27 mouse cellular contexts compared by ENCODE assay signal in genomic region chr16:31568316-31568715, GRCm38 (mm10).
A peak's percentile ranks its signal among the peaks of the same experiment; 100 is the strongest.
DNase-seq lines count a peak whose midpoint lies in the region; ATAC-seq and TF ChIP-seq lines count a peak whose summit lies in the region.
"Had no signal": no experiment of that assay in that cellular context is flagged by ENCODE, and none has a peak within 500 bp of the region (broad histone marks: within the 10 kb centered on the region; RNA-seq: fewer than 3 reads in every experiment).

No protein-coding gene starts in this region.

- 85% methylated on average over 6 of the region's 6 CpGs for WGBS in heart, embryonic 10.5 days
- 89% methylated on average over 6 of the region's 6 CpGs for WGBS in hindbrain, embryonic 13.5 days

- H3K9me3 ChIP-seq in heart, embryonic 10.5 days = no peaks in the 10 kb centered on the region
- H3K9me3 ChIP-seq in hindbrain, embryonic 13.5 days = no peaks in the 10 kb centered on the region
- H3K9me3 ChIP-seq: embryonic facial prominence, embryonic 13.5 days; embryonic facial prominence, embryonic 15.5 days; forebrain, embryonic 10.5 days; forebrain, embryonic 13.5 days; G1E had no signal

- no peak overlapping the region for H3K27ac ChIP-seq in heart, embryonic 10.5 days
- no peak overlapping the region for H3K27ac ChIP-seq in hindbrain, embryonic 13.5 days
- H3K27ac ChIP-seq: embryonic facial prominence, embryonic 13.5 days; embryonic facial prominence, embryonic 15.5 days; forebrain, embryonic 10.5 days; forebrain, embryonic 13.5 days had no signal

- TF ChIP-seq POLR2A in myocyte (IDR thresholded peaks at IDR 0.05; ENCODE audit: insufficient read length, low read depth) = no peak

- no peak overlapping the region for H3K9ac ChIP-seq in hindbrain, embryonic 13.5 days
- H3K9ac ChIP-seq: embryonic facial prominence, embryonic 13.5 days; embryonic facial prominence, embryonic 15.5 days; forebrain, embryonic 13.5 days had no signal

- no peaks in the 10 kb centered on the region for H3K27me3 ChIP-seq in heart, embryonic 10.5 days (ENCODE audit: insufficient read depth, poor library complexity, severe bottlenecking)
- H3K27me3 ChIP-seq in myocyte (ENCODE audit: control insufficient read depth, insufficient read depth, insufficient read length) = no peaks in the 10 kb centered on the region
- H3K27me3 ChIP-seq in hindbrain, embryonic 13.5 days = no peaks in the 10 kb centered on the region
- H3K27me3 ChIP-seq: embryonic facial prominence, embryonic 13.5 days; embryonic facial prominence, embryonic 15.5 days; forebrain, embryonic 13.5 days; Patski had no signal

- no peaks in the 10 kb centered on the region for H3K4me1 ChIP-seq in heart, embryonic 10.5 days
- H3K4me1 ChIP-seq in hindbrain, embryonic 13.5 days (replicated peaks) = no peaks in the 10 kb centered on the region
- H3K4me1 ChIP-seq: embryonic facial prominence, embryonic 13.5 days; embryonic facial prominence, embryonic 15.5 days; forebrain, embryonic 10.5 days; forebrain, embryonic 13.5 days had no signal

- no peak overlapping the region for H3ac ChIP-seq in myocyte (ENCODE audit: control insufficient read depth, insufficient read length)

- H3K79me2 ChIP-seq in myocyte (ENCODE audit: control insufficient read depth, insufficient read depth) = no peaks in the 10 kb centered on the region

- H3K36me3 ChIP-seq in heart, embryonic 10.5 days = no peaks in the 10 kb centered on the region
- H3K36me3 ChIP-seq in myocyte (ENCODE audit: control insufficient read depth, insufficient read depth) = no peaks in the 10 kb centered on the region
- H3K36me3 ChIP-seq in hindbrain, embryonic 13.5 days = no peaks in the 10 kb centered on the region
- H3K36me3 ChIP-seq: embryonic facial prominence, embryonic 13.5 days; embryonic facial prominence, embryonic 15.5 days; forebrain, embryonic 10.5 days; G1E had no signal

- no peak overlapping the region for H3K4me3 ChIP-seq in heart, embryonic 10.5 days
- H3K4me3 ChIP-seq in myocyte = no peak overlapping the region
- no peak overlapping the region for H3K4me3 ChIP-seq in hindbrain, embryonic 13.5 days
- H3K4me3 ChIP-seq: embryonic facial prominence, embryonic 13.5 days; embryonic facial prominence, embryonic 15.5 days; erythroblast, embryonic 14.5 days; forebrain, embryonic 10.5 days; forebrain, embryonic 13.5 days had no signal

- peak overlapping the region; percentile 54 for H3K4me2 ChIP-seq in myocyte (ENCODE audit: low read depth)
- H3K4me2 ChIP-seq in hindbrain, embryonic 13.5 days = no peak overlapping the region
- H3K4me2 ChIP-seq: embryonic facial prominence, embryonic 13.5 days; embryonic facial prominence, embryonic 15.5 days; forebrain, embryonic 13.5 days had no signal

- DNase-seq in adrenal gland, adult 2 months = peak; percentile 25
- DNase-seq in adrenal gland, adult (ENCODE audit: inconsistent age in 2 of 2, low spot score in 1 of 2) = no peak
- DNase-seq in heart, embryonic 10.5 days (ENCODE audit: low spot score) = peak; percentile 66
- no peak for DNase-seq in heart, postnatal 36 days
- peak; percentile 60 for DNase-seq in NIH3T3 (ENCODE audit: low read depth)
- DNase-seq in right cerebral cortex, postnatal 25 days = no peak
- DNase-seq: adrenal gland, adult 8-10 months; adrenal gland, postnatal 14 days; B cell, adult 2 months; cerebellum, adult 11 months; cerebellum, adult 18-20 months; cerebellum, adult 8-10 months; cerebellum, adult 9-11 months; cerebellum, postnatal 14 days; cerebellum, postnatal 36 days; embryo, embryonic 11 days had no signal

- ATAC-seq in hindbrain, embryonic 13.5 days (ENCODE audit: low FRiP score) = no peak
- ATAC-seq: activated CD4-positive, CD25-positive, alpha-beta regulatory T cell, adult 4 months; forebrain, embryonic 13.5 days; forebrain, embryonic 16.5 days; Patski had no signal

- intact Hi-C loops in heart, postnatal 36 days (cut with DNase I) = no loop called here

TF ChIP-seq in myocyte, 11 proteins besides CTCF, POLR2A, EP300 and RAD21:
- TF ChIP-seq TCF3 (IDR thresholded peaks at IDR 0.05; ENCODE audit: insufficient read length, low read depth) (no peak), MAX (IDR thresholded peaks at IDR 0.05; ENCODE audit: low read depth) (no peak), SRF (IDR thresholded peaks at IDR 0.05; ENCODE audit: control insufficient read depth, insufficient read length, low read depth) (no peak), POLR2AphosphoS2 (IDR thresholded peaks at IDR 0.05; ENCODE audit: insufficient read length, low read depth) (no peak), TCF12 (IDR thresholded peaks at IDR 0.05; ENCODE audit: insufficient read depth, poor library complexity, severe bottlenecking) (no peak), E2F4 (IDR thresholded peaks at IDR 0.05; ENCODE audit: insufficient read depth) (no peak), CEBPB (IDR thresholded peaks at IDR 0.05; ENCODE audit: insufficient read depth, poor library complexity, severe bottlenecking) (no peak), REST (IDR thresholded peaks at IDR 0.05; ENCODE audit: insufficient read depth, insufficient read length) (no peak), MYOG (IDR thresholded peaks at IDR 0.05; ENCODE audit: control insufficient read depth in 1 of 3, insufficient read depth in 1 of 3, insufficient read length in 2 of 3, low read depth in 2 of 3) (no peak), MYOD1 (IDR thresholded peaks at IDR 0.05; ENCODE audit: control insufficient read depth in 1 of 3, insufficient read length in 2 of 3, low read depth in 2 of 3) (no peak), USF1 (IDR thresholded peaks at IDR 0.05; ENCODE audit: low read depth) (no peak)

Comparison
In these comparisons a context has a peak if more than half of its experiments do, and no peak if none do; other contexts are left out.
1. DNase-seq: peak in adrenal gland, adult 2 months (single experiment), heart, embryonic 10.5 days (single experiment) and NIH3T3 (single experiment); none in adrenal gland, adult (0 of 2), heart, postnatal 36 days (0 of 2) and right cerebral cortex, postnatal 25 days (single experiment).